Mouse (Mus musculus) testis, adult 2 months (tissue): Measurements from ENCODE around the gene Wdfy2.

Experiments
- CTCF ChIP-seq: fragments of 200-500 bp; IDR thresholded peaks from 2 replicates; pipeline ENCODE4 v1.5.1; 2012; ENCODE audit warnings: low read depth, mild to moderate bottlenecking, inconsistent platforms, low read length, moderate library complexity; ENCODE audit not compliant: control insufficient read depth, insufficient read depth, insufficient replicate concordance
- POLR2A ChIP-seq: fragments of 200-500 bp; IDR thresholded peaks from 2 replicates; pipeline ENCODE4 v1.6.1; 2012; ENCODE audit warnings: low read depth, mild to moderate bottlenecking, inconsistent platforms, low read length, moderate library complexity; ENCODE audit not compliant: control insufficient read depth

DNA sequence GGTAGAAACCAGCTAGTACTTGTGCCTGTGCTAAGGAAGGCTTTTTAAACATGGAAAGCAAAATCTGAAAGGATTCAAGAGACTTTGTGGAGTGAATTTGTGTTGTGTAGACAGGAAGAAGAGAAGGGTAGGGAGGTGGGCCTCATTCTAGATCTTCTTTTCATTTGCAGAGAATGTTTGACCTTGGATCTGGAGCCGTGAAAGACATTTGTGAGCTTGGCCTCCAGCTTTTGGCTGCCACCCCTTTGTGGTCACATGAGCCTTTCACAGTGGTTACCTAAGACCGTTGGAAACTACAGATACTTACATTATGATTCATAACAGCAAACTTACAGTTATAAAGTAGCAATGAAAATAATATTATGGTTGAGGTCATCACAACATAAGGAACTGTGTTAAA lies 34.5 kb downstream of the Wdfy2 start:
- no peak for TF ChIP-seq POLR2A
- no peak for TF ChIP-seq CTCF
